Mouse (Mus musculus): Measurements from ENCODE around the gene Ece1.
"Not testable (repeated sequence)": the region's sequence is repeated elsewhere in the genome, so short reads cannot be mapped to it uniquely, and the experiment has no call there.

The Ece1 gene

GRCm38 (mm10) chr4:137945376-137945775 is 83.3 kb downstream of the Ece1 start:
- no peak for DNase-seq

GRCm38 (mm10) chr4:137946419-137946818 is 84.4 kb downstream of the Ece1 start:
- no peak for DNase-seq

- DNase-seq: peak; percentile 87
Measured at GRCm38 (mm10) chr4:137952840-137953239, 90.8 kb downstream of the Ece1 start.

GRCm38 (mm10) chr4:137954184-137954583 is 92.1 kb downstream of the Ece1 start:
- DNase-seq: no peak

- peak; percentile 81 for DNase-seq
Measured at GRCm38 (mm10) chr4:137954926-137955396, 92.9 kb downstream of the Ece1 start.

- no peak for DNase-seq
Measured at GRCm38 (mm10) chr4:137956260-137956659, 94.2 kb downstream of the Ece1 start.

- no peak for DNase-seq
Measured at GRCm38 (mm10) chr4:137959889-137960665, 98.0 kb downstream of the Ece1 start.

GRCm38 (mm10) chr4:137960757-137961156 is 98.7 kb downstream of the Ece1 start:
- DNase-seq: peak; percentile 72

- no peak for DNase-seq
Measured at GRCm38 (mm10) chr4:137962643-137963350, 100.8 kb downstream of the Ece1 start.

GRCm38 (mm10) chr4:137963431-137963830 is 101.4 kb downstream of the Ece1 start:
- no peak for DNase-seq

- DNase-seq: peak; percentile 90
Measured at GRCm38 (mm10) chr4:137963881-137964584, 102.0 kb downstream of the Ece1 start.

GRCm38 (mm10) chr4:137964585-137964930 is 102.5 kb downstream of the Ece1 start:
- DNase-seq: no peak

GRCm38 (mm10) chr4:137968203-137968602 is 106.2 kb downstream of the Ece1 start:
- DNase-seq: peak; percentile 80

GRCm38 (mm10) chr4:137970623-137971199 is 108.7 kb downstream of the Ece1 start:
- DNase-seq: not testable (repeated sequence)

GRCm38 (mm10) chr4:137974856-137975432 is 112.9 kb downstream of the Ece1 start:
- DNase-seq: not testable (repeated sequence)

GRCm38 (mm10) chr4:137979066-137979644 is 117.1 kb downstream of the Ece1 start:
- not testable (repeated sequence) for DNase-seq

- no peak for DNase-seq
Measured at GRCm38 (mm10) chr4:137982869-137983268, 120.8 kb downstream of the Ece1 start.

GRCm38 (mm10) chr4:137984212-137984611 is 122.2 kb downstream of the Ece1 start:
- DNase-seq: peak; percentile 90

- no peak for DNase-seq
Measured at GRCm38 (mm10) chr4:137984746-137985145, 122.7 kb downstream of the Ece1 start.

- no peak for DNase-seq
Measured at GRCm38 (mm10) chr4:137989426-137989825, 127.4 kb downstream of the Ece1 start.

- no peak for DNase-seq
Measured at GRCm38 (mm10) chr4:137990433-137990832, 128.4 kb downstream of the Ece1 start.

GRCm38 (mm10) chr4:137991240-137991639 is 129.2 kb downstream of the Ece1 start:
- no peak for DNase-seq

Measured in lung, postnatal 10 days (tissue).